15 mouse cellular contexts compared by ENCODE assay signal in genomic region chr11:11888727-11889126, GRCm38 (mm10). TPM values are rescaled to one million over a fixed set of nuclear protein-coding genes. Genes with fewer than 3 reads are reported as not detected.
DNase-seq lines count a peak whose midpoint lies in the region; ATAC-seq and TF ChIP-seq lines count a peak whose summit lies in the region.
"Had no signal": no experiment of that assay in that cellular context is flagged by ENCODE, and none has a peak within 500 bp of the region (broad histone marks: within the 10 kb centered on the region; RNA-seq: fewer than 3 reads in every experiment).

No protein-coding gene starts in this region.

- no peak for TF ChIP-seq EP300 in liver, postnatal 0 days (IDR thresholded peaks at IDR 0.05; ENCODE audit: low read depth)

- no peaks in the 10 kb centered on the region for H3K36me3 ChIP-seq in heart, embryonic 12.5 days
- H3K36me3 ChIP-seq in liver, embryonic 13.5 days = no peaks in the 10 kb centered on the region; the same call in 1 of the 2 replicates
- H3K36me3 ChIP-seq in liver, postnatal 0 days (replicated peaks; ENCODE audit: insufficient read depth, low read length) = no peaks in the 10 kb centered on the region; the same call in 1 of the 2 replicates
- no peaks in the 10 kb centered on the region for H3K36me3 ChIP-seq in liver, embryonic 16.5 days (ENCODE audit: control insufficient read depth, insufficient read depth)
- H3K36me3 ChIP-seq: neural tube, embryonic 15.5 days had no signal

- DNase-seq in heart, postnatal 36 days = no peak
- no peak for DNase-seq in liver, embryonic 13.5 days
- no peak for DNase-seq in liver, postnatal 0 days
- DNase-seq in adrenal gland, adult 8-10 months = no peak
- DNase-seq in c-Kit-positive CD71-positive TER-119-positive erythroid progenitor cells, embryonic 14.5 days (ENCODE audit: low spot score) = no peak
- DNase-seq: cerebellum, adult 9-10 months; embryo, embryonic 11 days; kidney, adult 2 months; kidney, postnatal 4 days had no signal

- H3K4me1 ChIP-seq in heart, embryonic 12.5 days (replicated peaks) = peaks cover 32% of the 10 kb centered on the region
- peaks cover 60% of the 10 kb centered on the region for H3K4me1 ChIP-seq in liver, embryonic 13.5 days (replicated peaks)
- peaks cover 35% of the 10 kb centered on the region for H3K4me1 ChIP-seq in liver, postnatal 0 days (ENCODE audit: insufficient read depth)
- H3K4me1 ChIP-seq in liver, embryonic 16.5 days (ENCODE audit: control insufficient read depth, low read depth, low read length) = peaks cover 46% of the 10 kb centered on the region

- H3K9me3 ChIP-seq in heart, embryonic 12.5 days (replicated peaks) = peaks cover 7% of the 10 kb centered on the region; the same call in 1 of the 2 replicates
- H3K9me3 ChIP-seq in liver, embryonic 13.5 days (replicated peaks) = no peaks in the 10 kb centered on the region
- H3K9me3 ChIP-seq in liver, postnatal 0 days (ENCODE audit: low read length) = peaks cover 4% of the 10 kb centered on the region
- no peaks in the 10 kb centered on the region for H3K9me3 ChIP-seq in liver, embryonic 16.5 days (replicated peaks; ENCODE audit: control insufficient read depth, low read length)
- H3K9me3 ChIP-seq: neural tube, embryonic 15.5 days had no signal

- peak overlapping the region; percentile 37; the same call in 1 of the 2 replicates for H3K27ac ChIP-seq in heart, embryonic 12.5 days (ENCODE audit: poor library complexity, severe bottlenecking)
- peak overlapping the region; percentile 65 for H3K27ac ChIP-seq in liver, embryonic 13.5 days
- H3K27ac ChIP-seq in liver, postnatal 0 days (ENCODE audit: low read depth) = no peak overlapping the region; the same call in 1 of the 2 replicates
- H3K27ac ChIP-seq in liver, embryonic 16.5 days (ENCODE audit: low read length) = peak overlapping the region; percentile 43
- H3K27ac ChIP-seq: neural tube, embryonic 15.5 days had no signal

- no peak for TF ChIP-seq CTCF in liver, postnatal 0 days (IDR thresholded peaks at IDR 0.05; ENCODE audit: low read depth)

- WGBS in heart, embryonic 12.5 days = 73% methylated on average over 3 of the region's 3 CpGs
- WGBS in liver, embryonic 13.5 days (ENCODE audit: insufficient replicate concordance) = 44% methylated on average over 3 of the region's 3 CpGs
- WGBS in liver, postnatal 0 days (ENCODE audit: insufficient replicate concordance) = 48% methylated on average over 3 of the region's 3 CpGs
- 21% methylated on average over 3 of the region's 3 CpGs for WGBS in liver, embryonic 16.5 days (ENCODE audit: insufficient replicate concordance)

- ATAC-seq in heart, embryonic 12.5 days (ENCODE audit: insufficient number of reproducible peaks, low FRiP score) = no peak
- no peak for ATAC-seq in liver, embryonic 13.5 days (ENCODE audit: low read depth)
- no peak for ATAC-seq in liver, postnatal 0 days
- ATAC-seq in activated CD4-positive, CD25-positive, alpha-beta regulatory T cell, adult 4 months = peak; percentile 80
- no peak for ATAC-seq in liver, embryonic 16.5 days (ENCODE audit: low read depth)

- peak overlapping the region; percentile 9 for H3K4me3 ChIP-seq in heart, embryonic 12.5 days
- H3K4me3 ChIP-seq in liver, embryonic 13.5 days (replicated peaks) = no peak overlapping the region
- H3K4me3 ChIP-seq in liver, postnatal 0 days (ENCODE audit: low read depth, low read length) = no peak overlapping the region
- H3K4me3 ChIP-seq in liver, embryonic 16.5 days (ENCODE audit: low read depth, low read length) = no peak overlapping the region
- H3K4me3 ChIP-seq: erythroblast, embryonic 14.5 days; neural tube, embryonic 15.5 days had no signal

- intact Hi-C loops in heart, postnatal 36 days (cut with DNase I) = no loop called here

- H3K4me2 ChIP-seq in heart, embryonic 12.5 days = 0 out of 2 replicates have a peak overlapping the region, but pooled peaks have one; percentile 1
- H3K4me2 ChIP-seq in liver, embryonic 13.5 days = no peak overlapping the region
- H3K4me2 ChIP-seq in liver, postnatal 0 days (ENCODE audit: low read depth, low read length) = no peak overlapping the region
- no peak overlapping the region for H3K4me2 ChIP-seq in liver, embryonic 16.5 days (ENCODE audit: low read depth, low read length)
- H3K4me2 ChIP-seq: neural tube, embryonic 15.5 days had no signal

- no peaks in the 10 kb centered on the region for H3K27me3 ChIP-seq in heart, embryonic 12.5 days (replicated peaks)
- H3K27me3 ChIP-seq in liver, embryonic 13.5 days = no peaks in the 10 kb centered on the region
- no peaks in the 10 kb centered on the region for H3K27me3 ChIP-seq in liver, postnatal 0 days (ENCODE audit: insufficient read depth, low read length)
- no peaks in the 10 kb centered on the region for H3K27me3 ChIP-seq in liver, embryonic 16.5 days (ENCODE audit: control insufficient read depth, insufficient read depth, low read depth, low read length)
- H3K27me3 ChIP-seq: neural tube, embryonic 15.5 days had no signal

- H3K9ac ChIP-seq in heart, embryonic 12.5 days = peak overlapping the region; percentile 41; the same call in 1 of the 2 replicates
- H3K9ac ChIP-seq in liver, embryonic 13.5 days = peak overlapping the region; percentile 1; the same call in 1 of the 2 replicates
- H3K9ac ChIP-seq in liver, postnatal 0 days (replicated peaks) = no peak overlapping the region
- no peak overlapping the region for H3K9ac ChIP-seq in liver, embryonic 16.5 days (ENCODE audit: low read depth, low read length)
- H3K9ac ChIP-seq: neural tube, embryonic 15.5 days had no signal

RNA-seq across cellular contexts. Expression of gene Ddc, which starts 9.2 kb away (rescaled TPM):
- 51.8 and 55.2 TPM in 2 replicates for polyA plus RNA-seq in heart, embryonic 12.5 days (2016; fragmentation: Nextera tagmentation; extraction: Ambion mirVana)
- 1 to 10 TPM; 2.1 to 2.4 TPM for total RNA-seq in heart, postnatal 36 days (2021)
- 9.7 and 11.3 TPM in 2 replicates for polyA plus RNA-seq in liver, embryonic 13.5 days (2015; fragmentation: Nextera tagmentation; extraction: Ambion mirVana)
- 17.5 and 19.5 TPM in 2 replicates for polyA plus RNA-seq in liver, postnatal 0 days (2015; fragmentation: Nextera tagmentation; extraction: Ambion mirVana)
- 1 to 10 TPM; 1.9 to 2.4 TPM for polyA plus RNA-seq in activated CD4-positive, CD25-positive, alpha-beta regulatory T cell, adult 4 months (2017; shearing (Covaris generic))
- 13.5 and 16.3 TPM in 2 replicates for polyA plus RNA-seq in liver, embryonic 16.5 days (2015; fragmentation: Nextera tagmentation; extraction: Ambion mirVana)
- total RNA-seq in adrenal gland, adult 8-10 months (2022) = 100 to 1,000 TPM in 2 of 4 experiments, 10 to 100 TPM in 2; 75.6 to 147 (median 95.4) TPM
- total RNA-seq: hematopoietic stem cell, adult 5-6 weeks had no signal

Comparison
In these comparisons a context has a peak if more than half of its experiments do, and no peak if none do; other contexts are left out.
1. H3K9ac ChIP-seq: peak in heart, embryonic 12.5 days (single experiment) and liver, embryonic 13.5 days (single experiment); none in liver, postnatal 0 days (single experiment) and liver, embryonic 16.5 days (single experiment).